In the genomic region with DNA sequence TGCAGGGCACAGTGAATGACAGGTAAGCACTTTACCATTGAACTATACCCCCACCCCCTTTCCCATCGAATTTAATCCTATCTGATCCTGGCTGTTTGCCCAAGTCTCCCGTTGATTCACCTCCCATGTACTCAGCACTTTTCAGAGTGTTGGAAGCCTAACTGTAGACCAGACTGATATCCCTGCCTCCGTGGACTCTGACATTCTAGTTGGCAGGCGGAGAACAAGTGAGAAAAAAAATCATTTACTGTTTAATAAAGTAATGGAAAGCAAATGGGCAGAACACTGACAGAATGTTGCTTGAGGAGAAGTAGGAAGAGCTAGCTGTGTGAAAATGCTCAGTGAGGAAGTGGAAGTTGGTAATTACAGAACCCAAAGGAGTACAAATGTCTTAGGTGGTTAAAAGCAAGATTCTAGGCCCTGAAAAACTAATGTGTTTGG, we compare ENCODE assay signal across 15 mouse cellular contexts. TPM values are rescaled to one million over a fixed set of nuclear protein-coding genes. Genes with fewer than 3 reads are reported as not detected.
DNase-seq lines count a peak whose midpoint lies in the region; ATAC-seq and TF ChIP-seq lines count a peak whose summit lies in the region.
"Had no signal": no experiment of that assay in that cellular context is flagged by ENCODE, and none has a peak within 500 bp of the region (broad histone marks: within the 10 kb centered on the region; RNA-seq: fewer than 3 reads in every experiment).

No protein-coding gene starts in this region.

- H3K9ac ChIP-seq in kidney, embryonic 16.5 days (replicated peaks; ENCODE audit: low read length), result no peak overlapping the region
- H3K9ac ChIP-seq in MEL (ENCODE audit: control insufficient read depth, low read depth, low read length, poor library complexity, severe bottlenecking), result peak overlapping the region; percentile 23
- no peak overlapping the region for H3K9ac ChIP-seq in hindbrain, embryonic 11.5 days (ENCODE audit: low read depth, low read length)
- H3K9ac ChIP-seq: forebrain, embryonic 15.5 days; liver, embryonic 15.5 days; neural tube, embryonic 13.5 days had no signal

- H3K27me3 ChIP-seq in kidney, embryonic 16.5 days (ENCODE audit: insufficient read depth, low read length), result no peaks in the 10 kb centered on the region
- no peaks in the 10 kb centered on the region for H3K27me3 ChIP-seq in MEL (ENCODE audit: control insufficient read depth in 1 of 2, insufficient read depth in 2 of 2, low read length in 2 of 2)
- no peaks in the 10 kb centered on the region for H3K27me3 ChIP-seq in hindbrain, embryonic 11.5 days (ENCODE audit: control insufficient read depth, insufficient read depth, low read length)
- H3K27me3 ChIP-seq: forebrain, embryonic 15.5 days; liver, embryonic 15.5 days; neural tube, embryonic 13.5 days had no signal

- TF ChIP-seq POLR2A in MEL (IDR thresholded peaks at IDR 0.05; ENCODE audit: control insufficient read depth in 1 of 2, insufficient read depth in 1 of 2, low read depth in 1 of 2, low read length in 2 of 2, poor library complexity in 1 of 2), result no peak

- TF ChIP-seq CTCF in MEL (IDR thresholded peaks at IDR 0.05 in 2 of 3, conservative IDR thresholded peaks at IDR 0.05 in 1 of 3; ENCODE audit: control insufficient read depth in 1 of 3, insufficient read depth in 1 of 3, low read depth in 2 of 3, low read length in 3 of 3, poor library complexity in 1 of 3, severe bottlenecking in 1 of 3), result no peak

- no peak overlapping the region for H3K4me2 ChIP-seq in kidney, embryonic 16.5 days (replicated peaks; ENCODE audit: low read depth, low read length)
- H3K4me2 ChIP-seq in hindbrain, embryonic 11.5 days (replicated peaks; ENCODE audit: low read depth, low read length), result no peak overlapping the region
- H3K4me2 ChIP-seq: forebrain, embryonic 15.5 days; liver, embryonic 15.5 days; neural tube, embryonic 13.5 days had no signal

- H3K27ac ChIP-seq in kidney, embryonic 16.5 days (ENCODE audit: low read length), result no peak overlapping the region
- H3K27ac ChIP-seq in MEL (ENCODE audit: control insufficient read depth, low read depth, low read length), result peak overlapping the region; percentile 45
- no peak overlapping the region for H3K27ac ChIP-seq in hindbrain, embryonic 11.5 days (ENCODE audit: low read depth, low read length)
- H3K27ac ChIP-seq: forebrain, embryonic 15.5 days; liver, embryonic 15.5 days; midbrain, embryonic 10.5 days; neural tube, embryonic 13.5 days had no signal

- no peak for TF ChIP-seq RAD21 in MEL (IDR thresholded peaks at IDR 0.05; ENCODE audit: low read depth, low read length)

- WGBS in kidney, embryonic 16.5 days, result 66% methylated on average over 4 of the region's 4 CpGs
- 83% methylated on average over 4 of the region's 4 CpGs for WGBS in hindbrain, embryonic 11.5 days

- TF ChIP-seq EP300 in MEL (IDR thresholded peaks at IDR 0.05; ENCODE audit: low read depth in 1 of 2, low read length in 2 of 2), result no peak

- H3K79me2 ChIP-seq in MEL (ENCODE audit: control insufficient read depth, insufficient read depth, low read length, poor library complexity), result no peaks in the 10 kb centered on the region

- H3K4me3 ChIP-seq in kidney, embryonic 16.5 days (ENCODE audit: low read length), result no peak overlapping the region
- H3K4me3 ChIP-seq in MEL (ENCODE audit: control insufficient read depth in 1 of 2, insufficient read depth in 1 of 2, low read depth in 2 of 2, low read length in 2 of 2), result peak overlapping the region; percentile 7 to 46; a peak in 3 of 4 replicates
- no peak overlapping the region for H3K4me3 ChIP-seq in hindbrain, embryonic 11.5 days (ENCODE audit: low read depth, low read length)
- H3K4me3 ChIP-seq: forebrain, embryonic 15.5 days; liver, embryonic 15.5 days; midbrain, embryonic 10.5 days; neural tube, embryonic 13.5 days had no signal

- no peaks in the 10 kb centered on the region for H3K9me3 ChIP-seq in kidney, embryonic 16.5 days (ENCODE audit: low read length)
- no peaks in the 10 kb centered on the region for H3K9me3 ChIP-seq in MEL (replicated peaks; ENCODE audit: insufficient read depth, low read length)
- H3K9me3 ChIP-seq in hindbrain, embryonic 11.5 days (ENCODE audit: control insufficient read depth, low read length), result no peaks in the 10 kb centered on the region
- H3K9me3 ChIP-seq: forebrain, embryonic 15.5 days; liver, embryonic 15.5 days; midbrain, embryonic 10.5 days; neural tube, embryonic 13.5 days had no signal

- H3K4me1 ChIP-seq in kidney, embryonic 16.5 days (ENCODE audit: insufficient read depth, low read length), result no peaks in the 10 kb centered on the region
- peaks cover 3 to 29% of the 10 kb centered on the region in 2 experiments for H3K4me1 ChIP-seq in MEL (ENCODE audit: control insufficient read depth in 1 of 2, insufficient read depth in 2 of 2, low read length in 2 of 2)
- no peaks in the 10 kb centered on the region for H3K4me1 ChIP-seq in hindbrain, embryonic 11.5 days (replicated peaks; ENCODE audit: control insufficient read depth, insufficient read depth, low read length)
- H3K4me1 ChIP-seq: liver, embryonic 15.5 days; neural tube, embryonic 13.5 days had no signal

- ATAC-seq in kidney, embryonic 16.5 days (ENCODE audit: low FRiP score, low TSS enrichment), result no peak
- ATAC-seq in granulocyte monocyte progenitor cell, adult 5-6 weeks (replicated peaks; ENCODE audit: poor library complexity, severe bottlenecking), result peak; percentile 34
- ATAC-seq in megakaryocyte, adult 5-6 weeks (ENCODE audit: poor library complexity, severe bottlenecking), result peak; percentile 53
- no peak for ATAC-seq in hindbrain, embryonic 11.5 days (ENCODE audit: low FRiP score)
- ATAC-seq: forebrain, embryonic 15.5 days had no signal

- no peaks in the 10 kb centered on the region for H3K36me3 ChIP-seq in kidney, embryonic 16.5 days (ENCODE audit: insufficient read depth, low read length)
- H3K36me3 ChIP-seq in MEL (ENCODE audit: control insufficient read depth in 1 of 2, insufficient read depth in 2 of 2, low read length in 2 of 2), result peaks cover 0 to 21% of the 10 kb centered on the region in 2 experiments; a peak in 2 of 4 replicates
- no peaks in the 10 kb centered on the region for H3K36me3 ChIP-seq in hindbrain, embryonic 11.5 days (ENCODE audit: control insufficient read depth, insufficient read depth, low read length)
- H3K36me3 ChIP-seq: forebrain, embryonic 15.5 days; liver, embryonic 15.5 days; midbrain, embryonic 10.5 days; neural tube, embryonic 13.5 days had no signal

- peak; percentile 34 for DNase-seq in kidney, adult 18-20 months
- DNase-seq in MEL (ENCODE audit: low read depth, low spot score) (peak; percentile 63), MN1 (ENCODE audit: low spot score) (no peak)
- DNase-seq in adrenal gland, adult (ENCODE audit: inconsistent age in 2 of 2, low spot score in 1 of 2), result no peak
- DNase-seq in hindbrain, embryonic 11.5 days (ENCODE audit: low spot score), result no peak
- DNase-seq: embryo, embryonic 11 days; gastrocnemius, postnatal 25 days; right cerebral cortex, postnatal 14 days had no signal

TF ChIP-seq in MEL, 35 proteins besides CTCF, POLR2A, EP300 and RAD21:
- TF ChIP-seq ZMIZ1 (IDR thresholded peaks at IDR 0.05; ENCODE audit: low read depth, low read length) (no peak), GATA1 (IDR thresholded peaks at IDR 0.05; ENCODE audit: low read depth, low read length) (peak; percentile 31; the same call in 1 of the 2 replicates), MXI1 (IDR thresholded peaks at IDR 0.05; ENCODE audit: low read depth, low read length) (no peak; the same call in 1 of the 2 replicates), ETS1 (IDR thresholded peaks at IDR 0.05; ENCODE audit: low read depth, low read length) (0 out of 2 replicates have a peak, but pooled peaks have one; percentile 14)

RNA-seq across cellular contexts. Expression of gene Gdi2, which starts 12.2 kb away (rescaled TPM):
- 435 and 448 TPM in 2 replicates for polyA plus RNA-seq in kidney, embryonic 16.5 days (2015; fragmentation: Nextera tagmentation; extraction: Ambion mirVana)
- 244 and 293 TPM in 2 replicates for total RNA-seq in MEL (2012; rRNA removed)
- 100 to 1,000 TPM; 305 to 470 TPM for polyA plus RNA-seq in MEL (2012; ENCODE audit: insufficient read depth in 1 of 2, insufficient read length in 2 of 2, low read depth in 1 of 2, low replicate concordance in 2 of 2, missing spikeins in 1 of 2)
- 417 and 471 TPM in 2 replicates for total RNA-seq in granulocyte monocyte progenitor cell, adult 5-6 weeks (2014; fragmentation: Nextera tagmentation)
- total RNA-seq in granulocyte monocyte progenitor cell, adult 5-6 weeks (2017), result 523 and 552 TPM in 2 replicates
- total RNA-seq in megakaryocyte, adult 5-6 weeks (2015), result 654 and 710 TPM in 2 replicates
- total RNA-seq in megakaryocyte, adult 5-6 weeks (2017), result 551 and 553 TPM in 2 replicates
- 521 and 531 TPM in 2 replicates for polyA plus RNA-seq in hindbrain, embryonic 11.5 days (2014; fragmentation: Nextera tagmentation; extraction: Ambion mirVana)

Comparison
In these comparisons a context has a peak if more than half of its experiments do, and no peak if none do; other contexts are left out.
1. DNase-seq: peak in kidney, adult 18-20 months (single experiment) and MEL (single experiment); none in adrenal gland, adult (0 of 2), MN1 (single experiment) and hindbrain, embryonic 11.5 days (single experiment).
2. ATAC-seq: peak in granulocyte monocyte progenitor cell, adult 5-6 weeks (single experiment) and megakaryocyte, adult 5-6 weeks (single experiment); none in kidney, embryonic 16.5 days (single experiment) and hindbrain, embryonic 11.5 days (single experiment).
3. H3K4me3 ChIP-seq: peak in MEL (2 of 2); none in kidney, embryonic 16.5 days (single experiment) and hindbrain, embryonic 11.5 days (single experiment).